Mouse (Mus musculus): ENCODE results near the gene Bst1. TPM values are rescaled to one million over a fixed set of nuclear protein-coding genes. Genes with fewer than 3 reads are reported as not detected.

Gene Bst1
- total RNA-seq, 2 experiments from 2014 or later = not detected

GRCm38 (mm10) chr5:43822824-43823223 lies 4.1 kb downstream of the Bst1 start:
- DNase-seq (ENCODE audit: low spot score in 2 of 2) = no peak
- TF ChIP-seq CTCF (conservative IDR thresholded peaks at IDR 0.05) = no peak
- no peak overlapping the region for H3K4me3 ChIP-seq
- H3K27ac ChIP-seq = no peak overlapping the region

- Histone ChIP-seq H3K27ac (no peak overlapping the region), H3K4me3 (no peak overlapping the region)
- DNase-seq (ENCODE audit: low spot score in 2 of 2) = no peak
- no peak for TF ChIP-seq CTCF (conservative IDR thresholded peaks at IDR 0.05)
Measured at GRCm38 (mm10) chr5:43824580-43824979, 5.9 kb downstream of the Bst1 start.

GRCm38 (mm10) chr5:43826883-43827282 lies 8.2 kb downstream of the Bst1 start:
- no peak for TF ChIP-seq CTCF (conservative IDR thresholded peaks at IDR 0.05)
- H3K27ac ChIP-seq = no peak overlapping the region
- no peak overlapping the region for H3K4me3 ChIP-seq
- DNase-seq (ENCODE audit: low spot score in 2 of 2) = no peak

GRCm38 (mm10) chr5:43827366-43827765 lies 8.7 kb downstream of the Bst1 start:
- H3K4me3 ChIP-seq = no peak overlapping the region
- no peak for DNase-seq (ENCODE audit: low spot score in 2 of 2)
- TF ChIP-seq CTCF (conservative IDR thresholded peaks at IDR 0.05) = no peak
- H3K27ac ChIP-seq = no peak overlapping the region

GRCm38 (mm10) chr5:43836590-43836989 lies 17.9 kb downstream of the Bst1 start:
- no peak overlapping the region for H3K4me3 ChIP-seq
- DNase-seq (ENCODE audit: low spot score in 2 of 2) = no peak
- H3K27ac ChIP-seq = no peak overlapping the region
- TF ChIP-seq CTCF (conservative IDR thresholded peaks at IDR 0.05) = peak; percentile 59

- H3K4me3 ChIP-seq = no peak overlapping the region
- H3K27ac ChIP-seq = no peak overlapping the region
- peak; percentile 90 for TF ChIP-seq CTCF (conservative IDR thresholded peaks at IDR 0.05)
- DNase-seq (ENCODE audit: low spot score in 2 of 2) = peak in 1 of 2 experiments; percentile 59
Measured at GRCm38 (mm10) chr5:43837372-43837771, 18.7 kb downstream of the Bst1 start.

- Histone ChIP-seq H3K27ac (peak overlapping the region; percentile 16; the same call in 1 of the 2 replicates), H3K4me3 (peak overlapping the region; percentile 47)
- DNase-seq (ENCODE audit: low spot score in 2 of 2) = peak; percentile 39 to 58
- TF ChIP-seq CTCF (conservative IDR thresholded peaks at IDR 0.05) = peak; percentile 97
Measured at GRCm38 (mm10) chr5:43841144-43842010, 22.7 kb downstream of the Bst1 start.

GRCm38 (mm10) chr5:43842011-43842285 lies 23.3 kb downstream of the Bst1 start:
- no peak for DNase-seq (ENCODE audit: low spot score in 2 of 2)
- Histone ChIP-seq H3K27ac (peak overlapping the region; percentile 4; the same call in 1 of the 2 replicates), H3K4me3 (peak overlapping the region; percentile 47)

GRCm38 (mm10) chr5:43842576-43843155 lies 24.0 kb downstream of the Bst1 start:
- no peak for TF ChIP-seq CTCF (conservative IDR thresholded peaks at IDR 0.05)
- Histone ChIP-seq H3K27ac (no peak overlapping the region), H3K4me3 (no peak overlapping the region)
- DNase-seq (ENCODE audit: low spot score in 2 of 2) = no peak

More at GRCm38 (mm10) chr5:43842011-43842285, 23.3 kb downstream of the Bst1 start:
- TF ChIP-seq CTCF (conservative IDR thresholded peaks at IDR 0.05) = no peak

- no peak for DNase-seq (ENCODE audit: low spot score in 2 of 2)
- no peak for TF ChIP-seq CTCF (conservative IDR thresholded peaks at IDR 0.05)
- no peak overlapping the region for H3K27ac ChIP-seq
- no peak overlapping the region for H3K4me3 ChIP-seq
Measured at GRCm38 (mm10) chr5:43845083-43845482, 26.4 kb downstream of the Bst1 start.

GRCm38 (mm10) chr5:43845646-43846045 lies 27.0 kb downstream of the Bst1 start:
- H3K4me3 ChIP-seq = no peak overlapping the region
- H3K27ac ChIP-seq = no peak overlapping the region
- no peak for DNase-seq (ENCODE audit: low spot score in 2 of 2)
- TF ChIP-seq CTCF (conservative IDR thresholded peaks at IDR 0.05) = no peak

- no peak overlapping the region for H3K27ac ChIP-seq
- no peak overlapping the region for H3K4me3 ChIP-seq
- DNase-seq (ENCODE audit: low spot score in 2 of 2) = no peak
- no peak for TF ChIP-seq CTCF (conservative IDR thresholded peaks at IDR 0.05)
Measured at GRCm38 (mm10) chr5:43846227-43846626, 27.5 kb downstream of the Bst1 start.

GRCm38 (mm10) chr5:43847555-43847954 lies 28.9 kb downstream of the Bst1 start:
- H3K4me3 ChIP-seq = no peak overlapping the region
- no peak for DNase-seq (ENCODE audit: low spot score in 2 of 2)

GRCm38 (mm10) chr5:43848275-43848674 lies 29.6 kb downstream of the Bst1 start:
- no peak for DNase-seq (ENCODE audit: low spot score in 2 of 2)
- Histone ChIP-seq H3K4me3 (no peak overlapping the region), H3K27ac (no peak overlapping the region)
- TF ChIP-seq CTCF (conservative IDR thresholded peaks at IDR 0.05) = no peak

More at GRCm38 (mm10) chr5:43847555-43847954, 28.9 kb downstream of the Bst1 start:
- no peak overlapping the region for H3K27ac ChIP-seq
- no peak for TF ChIP-seq CTCF (conservative IDR thresholded peaks at IDR 0.05)
